Mouse (Mus musculus): ENCODE data around the gene Efemp2.
A peak's percentile ranks its signal among the peaks of the same experiment; 100 is the strongest.

DNA sequence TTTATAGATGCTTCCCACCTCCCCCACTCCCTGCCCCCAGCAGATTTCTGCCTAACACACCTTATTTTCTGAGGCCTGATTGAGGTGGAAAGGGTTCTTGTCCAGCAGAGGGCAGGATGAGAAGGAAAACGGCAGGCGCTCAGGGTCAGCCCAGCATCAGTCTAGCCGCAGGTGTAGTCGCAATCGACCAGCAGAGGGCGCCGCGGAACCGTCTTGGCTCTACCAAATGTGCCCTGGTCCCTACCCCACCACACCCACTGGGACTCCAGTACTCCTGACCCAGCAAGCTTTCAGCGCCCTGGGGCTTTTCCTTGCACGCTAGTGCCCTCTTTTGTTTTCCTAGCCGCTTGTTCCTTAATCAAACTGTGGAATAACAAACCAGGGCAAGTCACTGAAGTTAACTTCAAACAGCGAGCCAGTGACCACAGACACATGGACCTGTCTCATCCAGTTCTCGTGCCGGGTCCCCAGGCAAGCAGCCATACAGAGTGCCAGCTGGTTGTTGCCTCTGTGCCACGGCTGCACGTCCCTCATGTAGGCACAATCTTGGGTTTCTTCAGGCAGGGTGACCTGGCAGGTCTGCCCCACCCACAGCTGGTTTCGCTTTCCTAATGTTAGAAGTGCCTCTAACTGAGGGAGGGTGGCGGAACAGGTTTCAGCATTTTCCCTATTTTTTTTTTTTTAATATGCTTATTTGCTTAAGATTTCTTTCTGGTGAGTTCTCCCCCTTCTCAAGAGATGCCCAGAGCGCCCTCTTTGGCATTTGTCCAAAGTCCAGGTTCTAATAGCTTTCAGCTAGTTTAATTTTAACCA is 55.8 kb downstream of the Efemp2 start:
- TF ChIP-seq CTCF (IDR thresholded peaks at IDR 0.05; ENCODE audit: low read depth, low read length) (peak; percentile 94), GATA1 (IDR thresholded peaks at IDR 0.05; ENCODE audit: borderline replicate concordance, low read length) (no peak), POLR2AphosphoS5 (IDR thresholded peaks at IDR 0.05; ENCODE audit: insufficient replicate concordance, low read depth, low read length) (no peak), GATA2 (IDR thresholded peaks at IDR 0.05; ENCODE audit: borderline replicate concordance, low read depth, low read length) (no peak), TAL1 (conservative IDR thresholded peaks at IDR 0.05; ENCODE audit: low read depth, low read length) (no peak)
